Mouse (Mus musculus): ENCODE measurements around the gene Arhgap45.
A peak's percentile ranks its signal among the peaks of the same experiment; 100 is the strongest.
"Not testable (repeated sequence)": the region's sequence is repeated elsewhere in the genome, so short reads cannot be mapped to it uniquely, and the experiment has no call there.

Arhgap45 gene

DNA sequence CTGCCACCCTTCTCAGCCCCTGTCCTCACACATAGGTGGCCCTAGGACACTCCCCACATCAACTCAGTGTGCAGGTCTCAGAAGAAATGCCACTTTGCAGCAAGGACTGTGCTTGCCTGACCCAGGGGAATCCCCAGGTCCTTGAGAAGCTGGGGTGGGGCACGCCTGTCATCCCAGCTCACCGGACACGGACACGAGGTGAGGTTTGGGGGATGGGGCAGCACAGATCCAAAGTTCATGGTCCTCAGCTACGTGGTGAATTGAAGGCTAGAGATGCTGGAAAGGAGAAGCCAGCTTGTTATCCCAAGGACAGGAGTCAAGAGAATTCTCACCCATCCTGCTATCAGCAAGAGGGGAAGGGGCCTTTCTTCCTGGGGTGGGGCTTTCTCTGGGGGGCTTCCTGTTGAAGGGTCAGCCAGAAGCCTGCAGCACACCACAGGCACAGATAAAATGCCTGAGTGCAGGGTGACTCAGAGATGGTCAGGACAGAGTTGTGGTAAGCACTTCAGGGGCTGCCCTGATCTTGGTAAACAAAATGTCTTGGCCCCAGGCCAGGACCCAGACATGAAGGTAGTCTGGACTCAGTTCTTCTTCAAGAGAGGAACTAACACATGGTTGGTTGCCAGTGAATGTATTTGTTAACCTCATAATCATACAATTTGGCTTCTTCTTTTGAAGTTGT lies 16.5 kb downstream of the Arhgap45 start:
- DNase-seq (ENCODE audit: low spot score in 2 of 2) = peak; percentile 75 to 77

DNA sequence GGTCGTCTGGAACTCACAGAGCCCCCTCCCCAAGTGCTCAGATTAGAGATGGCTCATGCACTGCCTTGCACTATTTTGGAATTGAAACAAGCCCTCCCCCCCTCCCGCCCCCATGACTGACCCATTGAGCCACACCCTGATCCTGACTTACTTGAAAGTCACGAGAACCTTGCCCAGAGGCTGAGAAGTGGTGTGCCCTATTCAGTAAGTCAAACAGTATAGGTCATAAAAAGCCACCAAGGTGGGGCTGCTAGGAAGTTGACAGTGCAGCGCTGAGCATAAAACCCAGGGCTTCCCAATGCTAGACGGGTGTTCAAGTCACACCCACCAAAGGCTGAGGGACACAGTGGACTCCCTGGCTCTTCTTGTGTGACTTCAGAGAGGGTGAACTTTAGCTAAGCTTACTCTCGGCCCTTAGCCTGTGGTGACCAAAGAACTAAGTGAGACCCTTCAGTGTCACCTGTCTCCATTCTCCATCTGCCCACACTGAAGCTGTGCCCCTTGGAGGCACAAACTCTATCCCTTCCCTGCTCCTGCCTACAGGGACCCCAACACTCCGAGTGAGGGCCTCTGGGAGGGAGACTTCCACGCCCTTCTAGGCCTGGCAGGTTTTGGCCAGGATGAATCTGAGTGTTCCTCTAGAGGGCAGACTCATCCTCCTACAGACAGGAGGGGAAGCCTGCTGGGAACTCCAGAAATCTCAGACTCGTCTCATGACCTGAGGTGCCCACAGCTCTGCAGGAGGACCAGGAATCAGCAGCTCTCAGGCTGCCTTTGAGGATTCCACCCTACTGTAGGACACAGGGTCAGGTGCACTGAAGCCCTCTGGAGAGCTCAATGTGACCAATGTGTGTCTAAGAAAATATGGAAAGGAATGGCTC lies 17.3 kb downstream of the Arhgap45 start:
- DNase-seq (ENCODE audit: low spot score in 2 of 2) = no peak

- no peak for DNase-seq (ENCODE audit: low spot score in 2 of 2)
Measured at GRCm38 (mm10) chr10:80035148-80035547, 18.7 kb downstream of the Arhgap45 start.

- DNase-seq (ENCODE audit: low spot score in 2 of 2) = no peak
Measured at GRCm38 (mm10) chr10:80035686-80036085, 19.2 kb downstream of the Arhgap45 start.

DNA sequence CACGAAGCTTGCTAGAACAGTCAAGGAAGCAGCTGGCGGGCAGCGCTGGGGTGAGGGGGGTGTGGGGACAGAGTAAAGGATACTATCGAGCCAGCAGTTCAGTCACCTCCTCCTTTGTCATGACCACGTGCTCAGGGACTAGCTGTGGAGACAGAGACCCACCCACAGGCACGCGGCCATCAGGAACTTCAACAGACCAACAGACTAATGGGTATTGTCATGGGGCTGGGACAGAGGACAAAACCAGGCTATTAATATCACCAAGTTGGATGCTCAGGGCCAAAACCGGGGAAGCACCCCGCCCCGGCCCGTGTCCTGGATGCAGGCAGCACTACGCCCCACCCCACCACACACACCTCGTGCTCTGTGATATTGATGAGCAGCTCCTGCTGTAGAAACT lies 20.4 kb downstream of the Arhgap45 start:
- no peak for DNase-seq (ENCODE audit: low spot score in 2 of 2)

DNA sequence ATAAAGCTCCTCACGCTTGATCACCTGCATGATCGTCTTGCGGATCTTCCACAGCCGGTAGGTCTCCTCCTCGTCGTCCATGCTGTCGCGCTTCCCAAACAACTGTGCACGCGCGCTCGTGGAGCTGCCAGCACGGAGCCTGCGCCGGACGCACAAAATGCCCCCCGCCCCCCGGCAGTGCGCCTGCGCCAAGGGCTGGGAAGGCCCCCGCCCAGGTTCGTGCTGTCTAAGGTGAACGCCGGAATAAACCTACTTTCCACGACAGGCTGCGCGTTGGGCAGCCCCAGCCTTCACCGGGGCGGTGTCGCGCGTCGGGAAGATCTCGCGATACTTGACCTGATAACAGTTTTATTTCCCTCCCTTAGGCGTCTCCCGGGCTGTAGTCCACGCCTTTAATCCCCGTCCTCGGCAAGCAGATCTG lies 23.1 kb downstream of the Arhgap45 start, which contains the start of gene Polr2e:
Polr2e (minus strand) TSS at position 237 of the 421 bp plus-strand sequence.
- DNase-seq (ENCODE audit: low spot score in 2 of 2) = peak; percentile 97

GRCm38 (mm10) chr10:80041409-80042060 lies 25.1 kb downstream of the Arhgap45 start:
- not testable (repeated sequence) for DNase-seq (ENCODE audit: low spot score in 2 of 2)

GRCm38 (mm10) chr10:80044087-80044486 lies 27.6 kb downstream of the Arhgap45 start:
- no peak for DNase-seq (ENCODE audit: low spot score in 2 of 2)

- DNase-seq (ENCODE audit: low spot score in 2 of 2) = not testable (repeated sequence)
Measured at GRCm38 (mm10) chr10:80045364-80045763, 28.9 kb downstream of the Arhgap45 start.

DNA sequence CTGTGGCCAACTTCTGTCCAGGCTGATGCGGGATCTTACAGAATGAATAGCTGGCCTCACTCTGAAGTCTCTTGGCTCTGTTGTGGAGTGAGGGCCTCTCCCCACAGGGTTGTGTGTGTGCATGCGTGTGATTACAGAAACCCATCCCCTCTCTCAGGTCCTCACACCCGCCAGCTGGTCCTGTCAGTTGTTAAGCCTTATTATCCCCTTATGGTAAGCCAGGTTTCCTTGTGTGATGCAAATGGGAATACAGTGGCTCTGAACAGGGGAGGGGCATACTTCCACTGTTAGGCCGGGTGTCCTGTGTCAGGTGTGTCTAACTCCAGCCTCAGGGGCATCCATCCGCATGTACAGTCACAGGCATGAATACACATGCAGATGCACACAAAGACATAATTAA lies 29.3 kb downstream of the Arhgap45 start:
- DNase-seq (ENCODE audit: low spot score in 2 of 2) = no peak

DNA sequence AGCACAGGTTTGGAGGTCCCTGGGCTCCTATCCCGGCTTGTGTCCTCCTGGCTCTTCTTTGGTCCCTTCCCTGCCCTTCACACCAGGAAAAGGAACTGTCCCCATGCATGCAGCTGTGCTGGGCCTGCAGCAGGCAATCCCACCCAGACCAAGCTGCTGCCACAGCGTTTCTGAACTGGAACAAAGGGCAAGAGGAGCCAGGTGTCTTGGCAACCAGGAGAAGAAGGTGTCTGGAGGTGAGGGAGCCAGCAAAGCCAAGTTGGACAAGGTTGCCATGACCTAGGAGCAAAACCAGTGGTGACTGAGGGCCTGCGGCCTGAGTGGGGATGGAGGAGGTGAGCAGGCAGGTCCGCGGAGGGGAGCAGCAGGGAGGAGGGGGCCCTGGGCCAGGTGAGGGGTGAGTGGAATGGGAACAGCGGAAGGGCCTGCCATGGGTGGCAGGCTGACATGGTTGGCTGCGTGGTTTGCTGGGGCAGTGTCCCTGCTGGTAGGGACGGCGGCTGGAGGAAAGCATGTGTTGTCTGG lies 30.6 kb downstream of the Arhgap45 start, which contains the start of gene Gpx4:
Gpx4 (plus strand) TSS at position 126 of the 525 bp plus-strand sequence.
- DNase-seq (ENCODE audit: low spot score in 2 of 2) = no peak

DNA sequence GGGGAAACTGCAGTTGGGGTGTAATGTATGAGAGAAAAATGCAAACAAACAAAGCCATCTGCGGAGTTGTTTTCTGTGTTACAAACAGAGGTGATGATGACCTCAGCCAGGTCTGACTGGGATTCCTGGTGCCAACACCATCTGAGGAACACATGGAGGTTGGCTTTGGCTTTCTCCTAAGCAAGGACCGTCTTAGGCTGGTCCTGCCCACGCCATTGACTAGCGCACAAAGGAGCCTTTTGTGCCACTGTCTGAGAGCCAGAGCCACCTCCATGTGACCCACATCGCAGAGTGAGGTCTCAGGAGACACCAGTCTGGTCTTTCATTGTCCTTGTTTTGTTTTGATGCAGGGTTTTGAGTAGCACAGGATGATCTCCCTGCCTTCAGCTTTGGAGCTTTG lies 31.9 kb downstream of the Arhgap45 start:
- no peak for DNase-seq (ENCODE audit: low spot score in 2 of 2)

DNA sequence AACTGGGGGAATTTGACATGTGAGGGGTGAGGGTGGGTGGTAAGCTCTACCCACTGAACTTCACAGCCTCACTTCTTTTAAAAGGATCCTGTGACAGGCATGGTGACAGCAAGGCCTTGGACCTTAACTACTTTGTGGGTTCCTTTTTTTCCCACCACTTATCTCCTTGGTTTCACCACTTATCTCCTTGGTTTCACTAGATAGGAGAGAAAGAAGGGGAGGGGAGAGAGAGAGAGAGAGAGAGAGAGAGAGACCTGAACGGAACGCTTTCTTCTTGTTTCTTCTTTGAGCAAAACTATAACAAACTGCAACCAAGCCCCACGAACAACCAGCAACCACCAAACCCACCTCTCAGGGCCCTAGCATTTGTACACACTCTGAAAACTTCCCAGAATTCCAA lies 32.4 kb downstream of the Arhgap45 start:
- no peak for DNase-seq (ENCODE audit: low spot score in 2 of 2)

GRCm38 (mm10) chr10:80050244-80050643 lies 33.8 kb downstream of the Arhgap45 start:
- DNase-seq (ENCODE audit: low spot score in 2 of 2) = no peak

- no peak for DNase-seq (ENCODE audit: low spot score in 2 of 2)
Measured at GRCm38 (mm10) chr10:80050885-80051617, 34.6 kb downstream of the Arhgap45 start.

DNA sequence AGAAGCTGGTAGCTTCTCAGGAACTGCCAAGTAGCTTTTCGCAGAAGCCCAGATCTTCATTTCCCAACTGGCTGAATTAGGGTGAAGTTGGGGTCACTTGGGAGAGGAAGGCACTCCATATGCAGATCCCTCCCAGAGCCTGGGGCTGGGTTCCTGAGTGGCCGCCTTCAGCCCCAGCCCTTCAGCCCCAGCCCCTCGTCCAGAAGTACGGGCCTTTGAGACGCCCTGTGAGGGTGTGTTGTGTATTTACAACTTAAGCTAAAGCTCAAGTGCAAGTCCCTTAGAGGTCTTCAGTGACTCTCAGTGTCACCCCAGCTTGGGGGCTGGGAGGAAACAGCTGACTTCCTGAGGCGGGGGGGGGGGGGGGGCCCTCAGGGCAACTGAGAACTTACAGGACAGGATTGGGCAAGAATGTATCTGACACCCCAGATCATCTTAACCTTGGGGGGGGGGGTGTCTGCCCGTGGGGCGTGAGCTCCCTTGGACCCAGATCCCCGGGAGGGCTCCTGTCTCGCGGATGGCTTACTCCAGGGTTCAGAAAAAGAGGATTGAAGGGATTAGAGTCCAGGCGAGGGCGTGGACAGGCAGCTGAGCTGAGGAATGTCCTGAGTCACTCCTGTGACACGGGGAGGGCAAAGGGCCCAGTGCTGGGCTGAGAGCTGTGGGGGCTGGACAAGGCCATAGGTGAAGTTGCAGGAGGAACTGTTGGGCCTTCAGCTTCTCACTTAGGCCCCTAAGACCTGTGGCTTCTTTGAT lies 35.3 kb downstream of the Arhgap45 start:
- DNase-seq (ENCODE audit: low spot score in 2 of 2) = peak in 1 of 2 experiments; percentile 76

DNA sequence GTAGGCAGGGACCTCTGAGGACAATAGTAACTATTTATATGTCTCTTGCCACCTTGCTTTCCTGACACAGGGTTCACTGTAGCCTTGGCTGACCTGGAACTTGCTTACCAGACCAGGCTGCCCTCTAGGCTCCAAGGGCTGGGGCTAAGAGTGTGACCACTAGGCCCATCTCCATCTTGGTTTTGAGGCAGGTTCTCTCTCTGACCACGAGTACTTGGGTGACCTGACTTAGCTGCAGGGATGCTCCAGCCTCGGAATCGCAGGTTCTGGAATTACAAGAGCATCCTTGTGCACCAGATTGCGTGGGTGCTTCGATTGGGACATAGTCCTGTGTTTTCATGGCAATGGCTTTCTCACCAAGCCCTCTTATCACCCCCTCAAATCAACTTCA lies 35.9 kb downstream of the Arhgap45 start:
- no peak for DNase-seq (ENCODE audit: low spot score in 2 of 2)

- peak; percentile 99 to 100 for DNase-seq (ENCODE audit: low spot score in 2 of 2)
Measured at GRCm38 (mm10) chr10:80053259-80053780, 36.9 kb downstream of the Arhgap45 start.

- peak; percentile 45 to 75 for DNase-seq (ENCODE audit: low spot score in 2 of 2)
Measured at GRCm38 (mm10) chr10:80053831-80054815, 37.7 kb downstream of the Arhgap45 start.
